Mouse (Mus musculus): ENCODE measurements at regions not wholly inside any gene's neighbourhood (a gene's known extent, or its start where the extent isn't known, plus 50 kb on each side); places are given as distances from the start of the nearest gene placed in this dataset.

- no peak for DNase-seq
These were observed 279.1 kb downstream of the Prex1 start for GRCm38 (mm10) chr2:166434554-166434953.

GRCm38 (mm10) chr2:166433655-166434333, 278.3 kb upstream of the Sulf2 start:
- DNase-seq, result peak; percentile 74 to 80

- no peak for DNase-seq
These were observed 277.6 kb upstream of the Sulf2 start for GRCm38 (mm10) chr2:166432948-166433654.

DNA sequence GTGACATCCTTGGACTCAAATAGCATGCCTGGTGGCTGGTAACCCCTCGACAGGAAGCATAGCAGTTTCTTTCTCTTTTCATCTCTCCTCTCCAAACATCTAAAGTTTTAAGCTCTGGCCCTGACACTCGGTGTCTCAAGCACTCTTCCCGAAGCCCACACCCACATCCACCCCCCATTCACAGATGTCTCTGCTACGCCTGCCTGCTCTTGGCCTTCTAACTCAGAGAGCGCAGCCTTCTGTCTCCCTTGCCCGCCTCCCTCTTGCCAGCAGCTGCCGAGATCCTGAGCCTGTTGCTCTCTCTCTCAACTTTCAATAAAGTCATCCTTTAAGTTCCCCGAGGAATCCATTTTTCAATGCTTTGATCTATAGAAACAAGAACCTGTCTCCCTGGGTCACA, 277.1 kb upstream of the Sulf2 start:
- no peak for DNase-seq

- DNase-seq, result peak; percentile 81 to 88
These were observed 274.5 kb upstream of the Sulf2 start for GRCm38 (mm10) chr2:166429918-166430317.

DNA sequence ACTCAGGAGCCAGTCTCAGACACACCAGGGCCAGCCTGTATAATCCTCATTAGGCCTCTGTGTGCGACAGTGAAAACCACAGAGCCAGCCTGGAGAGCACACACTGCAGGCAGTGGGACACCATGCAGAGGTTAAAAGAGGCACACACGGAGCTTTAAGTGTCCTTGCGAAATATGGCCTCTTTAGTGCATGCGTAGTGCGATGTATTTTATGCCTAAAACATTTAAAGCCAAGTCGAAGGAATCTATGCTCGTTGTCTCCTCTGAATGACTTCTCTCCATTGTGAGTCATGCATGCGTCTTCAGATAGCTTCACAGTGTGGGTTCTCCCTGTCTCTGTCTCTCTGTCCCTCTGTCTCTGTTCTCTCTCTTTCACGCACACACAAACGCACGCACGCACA, 274.0 kb upstream of the Sulf2 start:
- DNase-seq, result no peak

DNA sequence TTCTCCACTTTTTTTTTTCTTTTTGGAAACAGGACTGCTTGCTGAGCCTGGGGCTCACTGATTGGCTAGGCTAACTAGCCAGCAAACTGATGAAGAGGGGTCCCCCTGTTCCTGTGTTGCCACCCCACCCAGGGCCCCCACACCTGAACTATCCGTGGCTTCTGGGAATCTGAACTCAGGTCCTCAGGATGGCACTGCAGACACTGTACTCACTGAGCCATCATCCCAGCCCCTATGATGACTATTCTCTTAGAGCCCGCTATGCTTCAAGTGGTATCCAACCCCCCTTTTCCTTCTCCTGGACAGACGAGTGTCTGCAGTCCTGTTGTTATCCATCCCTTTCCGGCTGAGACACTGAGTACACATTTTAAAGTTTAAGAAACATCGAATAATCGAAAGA, 271.9 kb upstream of the Sulf2 start:
- peak in 1 of 2 experiments; percentile 34 for DNase-seq

- DNase-seq, result peak; percentile 76 to 78
These were observed 271.5 kb upstream of the Sulf2 start for GRCm38 (mm10) chr2:166426960-166427359.

GRCm38 (mm10) chr2:166426457-166426856, 271.0 kb upstream of the Sulf2 start:
- peak in 1 of 2 experiments; percentile 40 for DNase-seq

GRCm38 (mm10) chr2:166425141-166425540, 269.7 kb upstream of the Sulf2 start:
- DNase-seq, result peak in 1 of 2 experiments; percentile 61

GRCm38 (mm10) chr2:166423132-166423660, 267.7 kb upstream of the Sulf2 start:
- DNase-seq, result no peak

GRCm38 (mm10) chr2:166420275-166420674, 264.8 kb upstream of the Sulf2 start:
- DNase-seq, result peak in 1 of 2 experiments; percentile 60

DNA sequence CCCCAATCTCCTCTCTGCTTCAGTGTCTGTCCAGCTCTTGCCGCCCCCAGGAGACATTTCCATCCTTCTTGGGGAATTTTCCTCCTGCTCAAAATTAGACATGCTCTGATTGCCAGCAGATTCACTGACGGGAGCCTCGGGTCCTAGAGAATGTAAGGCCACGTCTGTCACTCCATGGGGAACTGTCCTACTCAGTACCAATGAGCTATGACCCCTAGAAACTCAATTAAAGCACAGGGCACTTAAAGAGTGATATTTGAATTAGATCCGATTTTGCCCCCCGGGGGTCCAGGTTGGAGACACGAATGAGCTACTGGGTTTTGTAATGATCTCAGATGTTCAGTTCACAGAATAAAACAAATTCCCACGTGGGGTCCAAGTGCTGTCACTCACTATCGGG, 263.8 kb upstream of the Sulf2 start:
- DNase-seq, result no peak

DNA sequence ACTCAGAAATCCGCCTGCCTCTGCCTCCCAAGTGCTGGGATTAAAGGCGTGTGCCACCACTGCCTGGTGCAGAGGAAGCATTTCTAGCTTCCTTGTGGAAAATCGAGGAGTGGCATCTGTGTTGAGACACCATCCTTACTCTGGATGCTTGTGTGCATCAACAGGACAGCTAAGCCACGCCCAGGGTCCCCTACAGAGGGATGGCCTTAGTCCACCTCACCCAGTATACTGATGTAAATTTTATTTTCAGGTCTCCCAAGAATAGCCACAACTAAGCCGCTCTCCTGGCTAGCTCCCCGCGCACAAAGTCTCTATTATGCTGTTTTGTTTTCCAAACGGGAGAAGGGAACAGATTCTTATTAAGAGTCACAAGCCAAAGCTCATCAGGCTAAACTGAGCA, 262.8 kb upstream of the Sulf2 start:
- no peak for DNase-seq

- no peak for DNase-seq
These were observed 262.2 kb upstream of the Sulf2 start for GRCm38 (mm10) chr2:166417628-166418027.

GRCm38 (mm10) chr2:166415481-166415965, 260.1 kb upstream of the Sulf2 start:
- DNase-seq, result peak; percentile 57 to 62

GRCm38 (mm10) chr2:166414856-166415255, 259.4 kb upstream of the Sulf2 start:
- DNase-seq, result no peak

DNA sequence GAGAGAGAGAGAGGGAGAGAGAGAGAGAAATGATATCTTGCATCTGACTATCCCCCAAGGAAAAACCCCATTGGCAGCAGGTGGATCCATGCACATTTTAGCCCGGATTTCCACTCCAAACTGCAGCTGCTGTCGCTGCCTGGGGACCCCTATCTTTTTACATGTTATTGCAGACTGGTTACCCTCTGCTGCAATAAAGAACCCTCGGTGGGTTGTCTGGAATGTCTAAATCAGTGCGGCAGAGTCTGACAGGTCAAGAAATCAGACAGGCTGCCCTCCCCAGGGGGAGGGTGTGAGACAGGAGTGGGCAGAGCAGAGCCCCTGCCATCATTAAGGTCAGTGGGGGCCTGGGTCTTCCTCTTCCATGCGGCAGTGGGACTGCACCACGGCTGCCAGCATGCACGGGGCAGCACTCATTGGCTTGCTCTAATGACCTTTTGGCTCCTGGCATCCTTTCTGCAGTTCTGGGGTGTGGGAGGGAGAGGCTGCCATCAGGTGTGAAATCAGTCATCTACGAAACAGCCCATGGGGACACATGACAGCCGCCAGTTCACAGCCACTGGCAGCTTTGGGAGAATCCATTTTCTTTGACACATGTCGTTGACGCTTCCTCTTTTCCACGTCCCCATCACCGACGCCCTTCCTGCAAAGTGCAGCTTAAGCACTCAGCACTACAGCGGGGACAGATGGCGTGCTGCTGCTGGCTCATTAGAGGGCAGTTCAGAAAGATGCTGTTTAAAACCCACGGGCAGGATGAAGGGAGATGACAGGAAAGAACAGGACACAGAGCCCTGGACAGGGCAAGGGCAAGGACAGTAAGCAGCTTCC, 256.8 kb upstream of the Sulf2 start:
- peak in 1 of 2 experiments; percentile 54 for DNase-seq

- no peak for DNase-seq
These were observed 253.9 kb upstream of the Sulf2 start for GRCm38 (mm10) chr2:166409391-166409790.

GRCm38 (mm10) chr2:166408806-166409205, 253.3 kb upstream of the Sulf2 start:
- no peak for DNase-seq

DNA sequence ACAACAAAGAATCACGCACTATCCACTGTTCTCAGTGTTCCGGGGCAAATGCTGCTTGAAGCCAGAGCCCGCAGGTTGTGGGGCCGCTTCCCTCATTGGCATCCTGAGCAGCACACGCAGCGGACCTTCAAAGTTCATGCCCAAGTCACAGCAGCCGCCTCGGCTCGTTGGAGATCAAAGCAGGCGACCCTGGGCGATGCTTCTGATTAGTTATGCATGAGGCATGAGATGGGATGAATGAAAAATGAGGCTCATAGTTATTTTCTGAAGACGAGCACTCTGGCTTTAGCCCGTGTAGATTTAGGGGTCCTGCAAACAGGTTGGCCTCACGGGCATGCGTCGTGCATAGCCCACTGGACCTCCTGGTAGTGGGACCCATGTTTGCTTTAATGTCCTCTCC, 252.5 kb upstream of the Sulf2 start:
- DNase-seq, result no peak

- no peak for DNase-seq
These were observed 251.4 kb upstream of the Sulf2 start for GRCm38 (mm10) chr2:166406826-166407225.

Measured in heart, adult 18-20 months (tissue).